Mouse (Mus musculus) CD4-positive, CD25-positive, alpha-beta regulatory T cell, adult 2 months (primary cell): ENCODE measurements around the gene Casd1.
"Not testable (repeated sequence)": the region's sequence is repeated elsewhere in the genome, so short reads cannot be mapped to it uniquely, and the experiment has no call there.

Experiments
- DNase-seq: peaks from one replicate; pipeline ENCODE4 v3.0.0-alpha.2; 2012; ENCODE audit warnings: low read depth, low spot score

The Casd1 gene

GRCm38 (mm10) chr6:4612431-4612830 lies 11.8 kb downstream of the Casd1 start:
- no peak for DNase-seq

GRCm38 (mm10) chr6:4617911-4618310 lies 17.3 kb downstream of the Casd1 start:
- DNase-seq, result no peak

DNA sequence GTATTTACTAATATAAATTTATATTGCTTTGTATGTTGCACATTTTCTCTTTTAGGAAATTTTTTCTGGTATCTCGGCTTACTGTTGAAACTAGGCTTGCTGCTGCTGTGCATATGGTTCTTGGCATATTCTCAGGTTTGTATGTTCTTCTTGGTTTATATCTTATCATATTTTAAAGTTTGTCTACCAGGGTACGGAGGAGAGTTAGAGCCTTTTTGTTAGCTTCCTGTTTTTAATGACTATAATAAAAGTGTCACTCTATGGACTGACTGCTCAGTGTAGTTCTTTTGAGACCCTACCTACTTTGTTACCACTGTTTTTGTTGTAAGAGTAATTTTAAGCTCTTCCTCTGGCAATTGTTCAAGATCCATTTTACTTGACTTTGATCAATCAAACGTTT lies 30.8 kb downstream of the Casd1 start:
- DNase-seq, result no peak

GRCm38 (mm10) chr6:4633189-4633588 lies 32.5 kb downstream of the Casd1 start:
- no peak for DNase-seq

- no peak for DNase-seq
Measured at GRCm38 (mm10) chr6:4634804-4635203, 34.2 kb downstream of the Casd1 start.

- DNase-seq, result no peak
Measured at GRCm38 (mm10) chr6:4642068-4642467, 41.4 kb downstream of the Casd1 start.

DNA sequence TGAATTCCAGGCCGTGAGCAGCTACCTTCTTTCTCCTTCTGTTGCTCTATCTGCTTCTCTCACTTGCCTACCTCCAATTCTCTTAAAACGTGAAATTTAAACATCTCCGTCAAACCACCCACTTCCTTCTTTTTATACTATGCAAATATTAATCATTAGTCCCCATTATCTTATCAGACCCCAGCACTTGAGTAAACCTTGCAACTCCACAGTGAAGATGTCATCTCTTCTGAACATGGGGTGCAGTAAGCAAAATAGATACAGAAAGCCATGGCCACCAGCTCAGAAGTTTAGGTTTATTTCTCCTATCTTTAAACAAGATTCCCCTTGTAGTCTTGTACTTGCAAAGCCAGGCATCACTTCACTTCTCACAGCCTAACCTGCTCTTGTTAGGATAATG lies 46.7 kb downstream of the Casd1 start:
- no peak for DNase-seq

DNA sequence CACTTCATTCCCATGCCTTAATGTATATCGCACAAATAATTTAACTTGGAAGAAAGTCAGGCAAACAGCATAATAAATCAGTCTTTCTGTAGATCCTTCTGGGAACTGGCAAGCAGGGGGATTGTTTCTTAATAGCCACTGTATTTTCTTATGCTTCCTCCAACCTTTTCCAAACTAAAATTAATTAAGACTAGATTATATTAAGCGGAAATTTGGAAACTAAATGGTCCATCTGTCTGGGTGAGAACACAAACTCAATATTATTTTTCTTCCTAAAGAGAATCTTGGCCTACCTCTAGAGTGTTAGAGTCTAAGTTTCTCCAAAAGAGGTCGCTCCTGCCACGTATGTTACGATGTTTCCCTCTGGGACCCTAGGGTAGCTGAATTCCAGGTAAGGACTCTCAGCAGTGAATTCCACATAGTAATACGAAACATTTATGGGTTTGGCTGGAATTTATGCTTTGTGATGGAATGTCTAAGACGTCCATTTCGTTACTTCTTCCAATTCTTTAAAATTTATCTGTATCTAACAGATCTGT lies 52.0 kb downstream of the Casd1 start:
- no peak for DNase-seq

- not testable (repeated sequence) for DNase-seq
Measured at GRCm38 (mm10) chr6:4653741-4654140, 53.1 kb downstream of the Casd1 start.

- no peak for DNase-seq
Measured at GRCm38 (mm10) chr6:4655466-4655865, 54.8 kb downstream of the Casd1 start.

DNA sequence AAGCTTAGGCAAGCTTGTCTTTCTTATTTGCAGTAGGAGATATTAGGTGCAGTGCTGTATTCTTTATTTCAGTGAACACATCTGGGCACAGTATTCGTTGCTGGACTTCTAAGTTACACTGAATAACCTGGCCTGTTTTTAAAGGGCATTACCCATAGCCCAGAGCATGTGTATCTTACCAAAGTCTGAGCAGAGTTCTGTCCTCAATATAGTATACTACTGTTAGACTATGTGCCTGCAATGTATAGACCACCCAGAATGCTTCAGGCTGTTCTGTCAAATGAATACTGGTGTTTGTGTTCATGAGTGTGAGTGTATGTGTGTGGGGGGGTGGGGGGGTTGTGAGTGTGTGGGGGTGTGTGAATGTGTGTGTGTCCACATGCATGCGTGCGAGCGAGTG lies 55.3 kb downstream of the Casd1 start:
- no peak for DNase-seq

GRCm38 (mm10) chr6:4658861-4659260 lies 58.2 kb downstream of the Casd1 start:
- DNase-seq, result no peak

DNA sequence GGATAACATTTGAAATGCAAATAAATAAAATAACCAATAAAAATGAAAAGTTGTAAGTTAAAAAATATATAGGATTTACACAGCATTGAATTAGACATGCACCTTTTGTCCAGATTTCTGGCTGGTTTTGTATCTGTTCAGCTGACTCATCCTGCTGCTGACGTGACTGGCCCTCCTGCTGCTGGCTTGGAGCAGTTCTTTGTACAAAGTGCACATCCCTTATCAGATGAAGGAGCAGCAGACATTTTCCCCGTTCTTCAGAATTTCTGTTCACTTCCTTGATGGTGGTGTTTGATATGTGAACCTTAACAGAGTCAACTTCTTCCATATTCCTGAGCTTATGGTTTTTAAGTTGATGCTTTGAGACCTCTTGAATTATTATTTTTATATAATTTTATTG lies 62.9 kb downstream of the Casd1 start:
- DNase-seq, result no peak

GRCm38 (mm10) chr6:4664313-4664712 lies 63.7 kb downstream of the Casd1 start:
- no peak for DNase-seq

DNA sequence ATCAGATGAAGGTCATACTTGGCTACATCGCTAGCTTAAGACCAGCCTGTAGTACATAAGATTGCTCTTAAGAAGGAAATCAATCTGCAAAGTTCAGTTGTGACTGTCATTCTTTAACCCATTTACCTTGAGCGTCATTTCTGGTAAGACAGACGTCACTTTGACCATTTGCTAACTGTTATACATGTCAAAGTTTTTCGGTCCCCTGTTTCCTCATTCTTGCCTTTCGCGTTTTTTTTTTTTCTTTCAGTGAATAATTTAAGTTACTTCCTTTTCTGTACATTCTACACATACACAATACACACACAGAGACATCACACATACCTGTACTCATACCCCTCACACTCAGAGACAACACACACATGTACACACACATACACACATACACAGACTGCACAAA lies 64.5 kb downstream of the Casd1 start:
- DNase-seq, result no peak

DNA sequence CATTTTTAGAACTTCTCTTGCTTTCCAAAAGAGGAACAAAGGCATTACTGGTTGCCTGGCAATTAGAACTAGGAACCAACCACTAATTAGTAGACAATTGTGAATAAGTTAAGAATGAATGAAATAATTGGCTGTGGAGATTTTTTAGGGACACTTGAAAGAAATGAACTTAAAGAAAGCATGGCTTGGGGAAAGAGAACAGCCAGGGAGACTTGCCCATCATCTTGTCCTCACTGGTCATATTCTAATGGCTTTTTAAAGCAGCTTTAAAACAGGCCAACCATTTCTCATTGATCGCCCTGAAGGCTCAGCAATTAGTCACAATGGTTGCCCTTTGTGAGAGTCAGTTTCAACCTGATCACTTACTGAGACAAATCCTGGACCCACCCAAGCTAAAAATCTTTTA lies 76.7 kb downstream of the Casd1 start:
- no peak for DNase-seq

DNA sequence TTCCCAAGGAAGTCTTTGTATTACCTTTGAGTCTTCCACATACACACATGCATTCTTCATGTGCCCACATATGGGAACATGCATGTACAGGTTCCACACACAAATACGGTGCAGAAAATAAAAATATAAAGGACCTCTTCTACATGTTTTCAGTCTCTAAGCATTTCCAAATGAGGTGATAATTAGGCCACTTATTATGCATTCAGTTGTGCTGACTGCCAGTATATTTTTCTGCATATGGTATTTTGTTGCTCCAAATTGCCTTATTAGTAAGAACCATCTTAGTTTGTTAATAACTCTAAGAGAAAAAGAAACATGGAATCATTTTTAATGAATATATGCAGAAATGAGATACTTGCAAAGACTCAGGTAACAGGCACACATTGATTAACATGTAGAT lies 79.3 kb downstream of the Casd1 start:
- DNase-seq, result no peak

DNA sequence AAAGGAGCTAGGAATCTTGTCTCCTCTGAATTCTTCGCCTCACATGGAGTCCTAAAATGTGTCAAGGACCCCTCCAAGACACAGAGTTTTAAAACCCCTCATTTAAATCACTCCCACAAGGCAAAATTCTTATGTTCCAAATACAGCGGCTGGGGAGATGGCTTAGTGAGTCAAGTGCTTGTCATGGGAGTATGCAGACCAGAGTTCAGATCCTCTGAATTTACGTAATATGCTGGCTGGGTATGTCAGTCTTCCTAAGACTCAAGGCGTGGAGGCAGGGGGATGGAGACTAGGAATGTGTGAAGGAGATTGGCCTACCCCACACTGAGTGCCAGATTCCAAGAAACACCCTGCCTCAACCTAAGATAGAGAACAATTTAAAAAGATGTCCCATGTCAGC lies 79.9 kb downstream of the Casd1 start:
- DNase-seq, result no peak

GRCm38 (mm10) chr6:4684706-4685340 lies 84.2 kb downstream of the Casd1 start:
- DNase-seq, result no peak

DNA sequence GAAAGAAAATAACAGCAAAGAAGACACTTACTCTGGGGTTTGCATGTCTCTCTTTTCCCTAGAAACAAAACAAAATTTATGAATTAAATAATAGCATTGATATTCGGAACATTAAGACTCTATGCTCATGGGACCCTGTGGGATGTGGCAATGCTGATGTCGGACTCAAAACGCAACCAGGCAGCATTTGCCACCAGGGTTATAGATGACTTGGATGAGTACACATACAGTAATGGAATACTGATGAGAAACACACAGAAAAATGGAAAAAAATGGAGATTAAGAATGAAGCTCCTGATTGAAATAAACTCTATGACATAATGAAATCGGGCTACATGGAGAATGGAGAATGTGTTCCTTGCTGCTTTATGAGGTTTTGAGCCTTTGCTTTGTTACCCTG lies 89.8 kb downstream of the Casd1 start:
- DNase-seq, result no peak
